Mouse (Mus musculus) 3134 (cell line): Measurements from ENCODE around the gene Rin3.

Experiments
- DNase-seq: peaks from one replicate; pipeline ENCODE4 v3.0.0-alpha.2; 2011; ENCODE audit warnings: low spot score; ENCODE audit not compliant: insufficient read length; ENCODE audit errors: extremely low read depth

Rin3 gene

GRCm38 (mm10) chr12:102366126-102366816 lies 83.4 kb downstream of the Rin3 start:
- DNase-seq = no peak

- DNase-seq = no peak
Observed at GRCm38 (mm10) chr12:102367075-102367474, 84.2 kb downstream of the Rin3 start.

GRCm38 (mm10) chr12:102368066-102368465 lies 85.2 kb downstream of the Rin3 start:
- DNase-seq = no peak

GRCm38 (mm10) chr12:102368556-102368955 lies 85.7 kb downstream of the Rin3 start:
- no peak for DNase-seq

GRCm38 (mm10) chr12:102369488-102370235 lies 86.8 kb downstream of the Rin3 start:
- DNase-seq = no peak

- DNase-seq = no peak
Observed at GRCm38 (mm10) chr12:102370931-102371500, 88.2 kb downstream of the Rin3 start.

GRCm38 (mm10) chr12:102372322-102372721 lies 89.5 kb downstream of the Rin3 start:
- no peak for DNase-seq

GRCm38 (mm10) chr12:102382180-102382579 lies 99.3 kb downstream of the Rin3 start:
- no peak for DNase-seq

- no peak for DNase-seq
Observed at GRCm38 (mm10) chr12:102383288-102383687, 100.4 kb downstream of the Rin3 start.

- DNase-seq = no peak
Observed at GRCm38 (mm10) chr12:102384819-102385218, 102.0 kb downstream of the Rin3 start.

- DNase-seq = no peak
Observed at GRCm38 (mm10) chr12:102387219-102387917, 104.5 kb downstream of the Rin3 start.

GRCm38 (mm10) chr12:102390042-102390441 lies 107.2 kb downstream of the Rin3 start:
- DNase-seq = no peak

GRCm38 (mm10) chr12:102391109-102391508 lies 108.3 kb downstream of the Rin3 start:
- no peak for DNase-seq

GRCm38 (mm10) chr12:102391982-102392381 lies 109.1 kb downstream of the Rin3 start:
- no peak for DNase-seq

GRCm38 (mm10) chr12:102394496-102394895 lies 111.6 kb downstream of the Rin3 start:
- no peak for DNase-seq

GRCm38 (mm10) chr12:102395537-102395936 lies 112.7 kb downstream of the Rin3 start:
- no peak for DNase-seq

- DNase-seq = no peak
Observed at GRCm38 (mm10) chr12:102395998-102396991, 113.4 kb downstream of the Rin3 start.

- no peak for DNase-seq
Observed at GRCm38 (mm10) chr12:102398588-102398987, 115.7 kb downstream of the Rin3 start.

GRCm38 (mm10) chr12:102413171-102413570 lies 130.3 kb downstream of the Rin3 start:
- no peak for DNase-seq

- no peak for DNase-seq
Observed at GRCm38 (mm10) chr12:102414686-102415085, 131.8 kb downstream of the Rin3 start.
